Mouse (Mus musculus): ENCODE data around the gene Phf14. TPM values are rescaled to one million over a fixed set of nuclear protein-coding genes. Genes with fewer than 3 reads are reported as not detected.

Gene Phf14
- total and polyA plus RNA-seq, 3 experiments: 25.7 to 58.7 (median 29.6) TPM

GRCm38 (mm10) chr6:12082125-12082524, 174.5 kb downstream of the Phf14 start:
- H3K4me3 ChIP-seq (ENCODE audit: control insufficient read depth in 1 of 2, insufficient read depth in 1 of 2, low read depth in 2 of 2, low read length in 2 of 2): no peak overlapping the region
- no peak overlapping the region for H3K27ac ChIP-seq (ENCODE audit: control insufficient read depth, low read depth, low read length)
- TF ChIP-seq POLR2AphosphoS5 (IDR thresholded peaks at IDR 0.05; ENCODE audit: borderline replicate concordance, low read depth, low read length) (no peak), ZMIZ1 (IDR thresholded peaks at IDR 0.05; ENCODE audit: low read depth, low read length) (no peak), EP300 (IDR thresholded peaks at IDR 0.05; ENCODE audit: low read depth in 1 of 2, low read length in 2 of 2) (no peak), CTCF (IDR thresholded peaks at IDR 0.05 in 2 of 3, conservative IDR thresholded peaks at IDR 0.05 in 1 of 3; ENCODE audit: control insufficient read depth in 1 of 3, insufficient read depth in 1 of 3, low read depth in 2 of 3, low read length in 3 of 3, poor library complexity in 1 of 3, severe bottlenecking in 1 of 3) (no peak), POLR2AphosphoS2 (IDR thresholded peaks at IDR 0.05; ENCODE audit: low read length) (no peak), ELF1 (IDR thresholded peaks at IDR 0.05; ENCODE audit: low read depth, low read length) (no peak), NELFE (IDR thresholded peaks at IDR 0.05; ENCODE audit: low read depth, low read length) (no peak), MAX (IDR thresholded peaks at IDR 0.05; ENCODE audit: low read length) (no peak)
- DNase-seq (ENCODE audit: low read depth, low spot score): no peak
- H3K9me3 ChIP-seq (replicated peaks; ENCODE audit: insufficient read depth, low read length): no peaks in the 10 kb centered on the region
- no peaks in the 10 kb centered on the region for H3K27me3 ChIP-seq (ENCODE audit: control insufficient read depth in 1 of 2, insufficient read depth in 2 of 2, low read length in 2 of 2)
- H3K4me1 ChIP-seq (ENCODE audit: control insufficient read depth in 1 of 2, insufficient read depth in 2 of 2, low read length in 2 of 2): peaks cover 0 to 5% of the 10 kb centered on the region in 2 experiments; a peak in 2 of 4 replicates
- no peaks in the 10 kb centered on the region for H3K79me2 ChIP-seq (ENCODE audit: control insufficient read depth, insufficient read depth, low read length, poor library complexity)
- H3K36me3 ChIP-seq (ENCODE audit: control insufficient read depth in 1 of 2, insufficient read depth in 2 of 2, low read length in 2 of 2): peaks cover 0 to 2% of the 10 kb centered on the region in 2 experiments; a peak in 2 of 4 replicates
- H3K9ac ChIP-seq (ENCODE audit: control insufficient read depth, low read depth, low read length, poor library complexity, severe bottlenecking): no peak overlapping the region

GRCm38 (mm10) chr6:12082531-12083216, 175.1 kb downstream of the Phf14 start:
- H3K36me3 ChIP-seq (ENCODE audit: control insufficient read depth in 1 of 2, insufficient read depth in 2 of 2, low read length in 2 of 2): peaks cover 0 to 2% of the 10 kb centered on the region in 2 experiments; a peak in 2 of 4 replicates
- no peak for DNase-seq (ENCODE audit: low read depth, low spot score)
- H3K4me1 ChIP-seq (ENCODE audit: control insufficient read depth in 1 of 2, insufficient read depth in 2 of 2, low read length in 2 of 2): peaks cover 0 to 5% of the 10 kb centered on the region in 2 experiments; a peak in 2 of 4 replicates
- no peaks in the 10 kb centered on the region for H3K79me2 ChIP-seq (ENCODE audit: control insufficient read depth, insufficient read depth, low read length, poor library complexity)
- no peak overlapping the region for H3K9ac ChIP-seq (ENCODE audit: control insufficient read depth, low read depth, low read length, poor library complexity, severe bottlenecking)
- no peak overlapping the region for H3K4me3 ChIP-seq (ENCODE audit: control insufficient read depth in 1 of 2, insufficient read depth in 1 of 2, low read depth in 2 of 2, low read length in 2 of 2)
- H3K9me3 ChIP-seq (replicated peaks; ENCODE audit: insufficient read depth, low read length): no peaks in the 10 kb centered on the region
- no peak overlapping the region for H3K27ac ChIP-seq (ENCODE audit: control insufficient read depth, low read depth, low read length)
- TF ChIP-seq UBTF (IDR thresholded peaks at IDR 0.05; ENCODE audit: borderline replicate concordance, insufficient read depth, low read depth, low read length): no peak
- TF ChIP-seq E2F4 (IDR thresholded peaks at IDR 0.05; ENCODE audit: borderline replicate concordance, low read depth, low read length): no peak
- no peak for TF ChIP-seq BHLHE40 (IDR thresholded peaks at IDR 0.05; ENCODE audit: borderline replicate concordance, low read depth, low read length)
- no peak for TF ChIP-seq CTCF (IDR thresholded peaks at IDR 0.05 in 2 of 3, conservative IDR thresholded peaks at IDR 0.05 in 1 of 3; ENCODE audit: control insufficient read depth in 1 of 3, insufficient read depth in 1 of 3, low read depth in 2 of 3, low read length in 3 of 3, poor library complexity in 1 of 3, severe bottlenecking in 1 of 3)
- TF ChIP-seq ZC3H11A (IDR thresholded peaks at IDR 0.05; ENCODE audit: low read depth, low read length): no peak
- TF ChIP-seq RAD21 (IDR thresholded peaks at IDR 0.05; ENCODE audit: low read depth, low read length): no peak
- no peak for TF ChIP-seq TCF12 (IDR thresholded peaks at IDR 0.05; ENCODE audit: low read depth, low read length)
- TF ChIP-seq MAFK (IDR thresholded peaks at IDR 0.05; ENCODE audit: borderline replicate concordance, low read depth, low read length): no peak
- TF ChIP-seq USF1 (IDR thresholded peaks at IDR 0.05; ENCODE audit: low read depth, low read length): no peak
- no peak for TF ChIP-seq SMC3 (IDR thresholded peaks at IDR 0.05; ENCODE audit: low read depth, low read length)
- no peak for TF ChIP-seq CHD1 (IDR thresholded peaks at IDR 0.05; ENCODE audit: low read depth, low read length)
- H3K27me3 ChIP-seq (ENCODE audit: control insufficient read depth in 1 of 2, insufficient read depth in 2 of 2, low read length in 2 of 2): no peaks in the 10 kb centered on the region
